Mouse (Mus musculus): ENCODE data around the gene 1600014C10Rik. TPM values are rescaled to one million over a fixed set of nuclear protein-coding genes. Genes with fewer than 3 reads are reported as not detected.

The 1600014C10Rik gene
- polyA plus RNA-seq, 1 experiment, result 32.8 TPM

DNA sequence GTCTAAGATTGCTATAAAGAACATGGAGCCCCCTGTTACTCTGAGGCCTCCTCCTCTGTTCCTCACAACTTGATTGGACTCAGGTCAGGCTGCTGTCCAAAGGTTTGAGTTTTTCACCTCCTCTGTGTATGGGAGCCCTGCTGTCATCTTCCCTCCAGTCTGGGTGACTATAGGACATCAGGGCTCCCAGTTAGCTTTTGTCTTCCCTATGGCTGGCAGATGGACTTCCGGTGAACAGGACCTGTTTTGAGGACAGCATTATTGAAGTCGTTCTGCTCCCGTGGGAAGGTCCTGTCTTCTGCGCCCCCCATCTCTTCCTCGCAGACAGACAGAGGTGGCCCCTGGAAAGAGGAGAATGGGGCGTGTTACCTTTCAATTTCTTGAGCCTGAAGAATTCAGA lies 1.8 kb downstream of the 1600014C10Rik start:
- WGBS, result 65% methylated on average over 6 of the region's 6 CpGs
- no peak overlapping the region for H3K4me3 ChIP-seq (replicated peaks; ENCODE audit: insufficient read depth, low read depth, low read length)
- H3K27me3 ChIP-seq (ENCODE audit: control insufficient read depth, insufficient read depth, low read length), result no peaks in the 10 kb centered on the region
- peaks cover 7% of the 10 kb centered on the region; the same call in 1 of the 2 replicates for H3K4me1 ChIP-seq (ENCODE audit: control insufficient read depth, insufficient read depth, low read length)
- no peak overlapping the region for H3K27ac ChIP-seq (ENCODE audit: insufficient read depth, low read length)
- TF ChIP-seq CTCF (IDR thresholded peaks at IDR 0.05; ENCODE audit: borderline replicate concordance, insufficient read depth, low read depth, low read length), result no peak
- no peak for TF ChIP-seq POLR2A (IDR thresholded peaks at IDR 0.05; ENCODE audit: borderline replicate concordance, insufficient read depth, low read length)
- DNase-seq, result no peak

DNA sequence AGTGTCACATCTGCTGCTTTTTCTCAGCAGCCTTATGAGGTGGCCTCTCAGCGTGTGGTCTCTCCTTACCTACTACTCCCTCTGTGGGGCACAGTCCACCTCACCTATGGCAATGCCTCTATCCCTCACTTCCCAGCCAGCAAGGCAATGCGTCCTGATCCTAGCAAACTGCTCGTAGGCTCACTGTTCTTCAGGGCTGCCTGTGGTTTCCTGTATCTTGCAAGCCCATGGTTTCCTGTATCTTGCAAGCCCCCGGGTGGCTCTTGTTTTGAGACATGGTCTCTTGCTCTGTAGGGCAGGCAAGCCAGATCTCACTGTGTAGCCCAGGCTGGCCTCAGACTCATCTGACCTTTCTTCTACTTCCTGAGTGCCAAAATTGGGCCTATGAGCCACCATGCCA lies 3.8 kb downstream of the 1600014C10Rik start:
- H3K4me3 ChIP-seq (replicated peaks; ENCODE audit: insufficient read depth, low read depth, low read length), result no peak overlapping the region
- no peak for TF ChIP-seq CTCF (IDR thresholded peaks at IDR 0.05; ENCODE audit: borderline replicate concordance, insufficient read depth, low read depth, low read length)
- no peak for TF ChIP-seq POLR2A (IDR thresholded peaks at IDR 0.05; ENCODE audit: borderline replicate concordance, insufficient read depth, low read length)
- no peaks in the 10 kb centered on the region for H3K27me3 ChIP-seq (ENCODE audit: control insufficient read depth, insufficient read depth, low read length)
- 85% methylated on average over 4 of the region's 4 CpGs for WGBS
- peaks cover 7% of the 10 kb centered on the region; the same call in 1 of the 2 replicates for H3K4me1 ChIP-seq (ENCODE audit: control insufficient read depth, insufficient read depth, low read length)
- no peak for DNase-seq
- H3K27ac ChIP-seq (ENCODE audit: insufficient read depth, low read length), result no peak overlapping the region

DNA sequence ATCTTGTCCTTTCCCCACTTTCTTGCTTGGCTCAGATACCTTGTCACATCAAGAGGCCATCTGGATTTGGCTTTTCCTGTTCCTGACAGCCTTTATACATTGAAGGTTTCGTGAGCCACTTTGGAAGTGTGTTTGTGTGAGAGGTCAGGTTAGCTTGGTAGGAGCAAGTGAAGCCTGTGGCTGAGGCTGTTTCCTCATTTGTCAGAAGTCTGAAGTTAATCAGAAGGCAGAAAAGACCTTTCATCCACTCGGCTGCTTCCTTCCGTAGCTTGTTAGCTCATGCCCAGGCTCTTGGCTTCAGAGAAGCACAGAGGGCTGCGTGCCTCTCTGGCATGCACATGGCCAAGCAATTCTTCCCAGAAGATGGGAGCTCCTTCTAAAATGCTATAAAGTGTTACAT lies 4.8 kb downstream of the 1600014C10Rik start:
- TF ChIP-seq CTCF (IDR thresholded peaks at IDR 0.05; ENCODE audit: borderline replicate concordance, insufficient read depth, low read depth, low read length) (no peak), POLR2A (IDR thresholded peaks at IDR 0.05; ENCODE audit: borderline replicate concordance, insufficient read depth, low read length) (no peak)
- WGBS, result 31% methylated on average over 4 of the region's 4 CpGs
- Histone ChIP-seq H3K27ac (ENCODE audit: insufficient read depth, low read length) (no peak overlapping the region), H3K4me1 (ENCODE audit: control insufficient read depth, insufficient read depth, low read length) (peaks cover 7% of the 10 kb centered on the region; the same call in 1 of the 2 replicates), H3K4me3 (replicated peaks; ENCODE audit: insufficient read depth, low read depth, low read length) (no peak overlapping the region), H3K27me3 (ENCODE audit: control insufficient read depth, insufficient read depth, low read length) (no peaks in the 10 kb centered on the region)
- peak in 1 of 2 experiments; percentile 37 for DNase-seq

DNA sequence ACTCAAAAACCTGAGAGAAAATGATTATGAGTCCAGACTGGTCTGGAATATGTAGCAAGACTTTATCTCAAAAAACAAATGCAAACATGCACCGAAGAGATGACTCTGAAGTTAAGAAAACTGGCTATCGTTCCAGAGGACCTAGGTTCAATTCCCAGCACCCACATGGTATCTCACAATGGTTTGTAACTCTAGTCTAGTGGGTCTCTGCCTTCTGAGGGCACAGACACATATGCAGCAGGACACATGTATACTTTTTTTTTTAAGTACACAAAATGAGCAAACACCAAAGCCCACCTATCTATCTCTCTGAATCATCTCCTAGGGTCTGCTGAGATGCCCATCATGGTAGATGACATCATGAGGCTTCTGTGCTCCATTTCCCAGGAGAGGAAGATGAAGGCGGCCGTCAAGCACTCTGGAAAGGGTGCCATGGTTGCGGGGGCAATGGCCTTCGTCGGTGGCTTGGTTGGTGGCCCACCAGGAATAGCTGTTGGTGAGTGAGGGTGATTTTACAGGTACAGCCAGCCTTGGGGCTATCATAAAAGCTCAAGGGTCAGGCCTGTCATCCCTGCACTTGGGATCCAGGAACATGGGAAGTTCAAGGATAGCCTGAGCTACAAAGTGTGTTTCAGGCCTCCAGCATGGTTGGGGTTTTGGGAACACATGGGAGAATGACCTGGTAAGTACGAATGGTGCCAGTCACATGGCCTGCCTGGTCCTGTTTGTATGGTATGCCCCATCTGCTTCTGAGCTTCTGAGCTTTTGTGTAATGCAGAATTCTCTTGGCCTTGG lies 5.5 kb downstream of the 1600014C10Rik start:
- Histone ChIP-seq H3K4me3 (replicated peaks; ENCODE audit: insufficient read depth, low read depth, low read length) (no peak overlapping the region), H3K27me3 (ENCODE audit: control insufficient read depth, insufficient read depth, low read length) (no peaks in the 10 kb centered on the region), H3K4me1 (ENCODE audit: control insufficient read depth, insufficient read depth, low read length) (peaks cover 7% of the 10 kb centered on the region; the same call in 1 of the 2 replicates), H3K27ac (ENCODE audit: insufficient read depth, low read length) (no peak overlapping the region)
- no peak for DNase-seq
- WGBS, result 86% methylated on average over 8 of the region's 8 CpGs
- no peak for TF ChIP-seq CTCF (IDR thresholded peaks at IDR 0.05; ENCODE audit: borderline replicate concordance, insufficient read depth, low read depth, low read length)
- TF ChIP-seq POLR2A (IDR thresholded peaks at IDR 0.05; ENCODE audit: borderline replicate concordance, insufficient read depth, low read length), result no peak

DNA sequence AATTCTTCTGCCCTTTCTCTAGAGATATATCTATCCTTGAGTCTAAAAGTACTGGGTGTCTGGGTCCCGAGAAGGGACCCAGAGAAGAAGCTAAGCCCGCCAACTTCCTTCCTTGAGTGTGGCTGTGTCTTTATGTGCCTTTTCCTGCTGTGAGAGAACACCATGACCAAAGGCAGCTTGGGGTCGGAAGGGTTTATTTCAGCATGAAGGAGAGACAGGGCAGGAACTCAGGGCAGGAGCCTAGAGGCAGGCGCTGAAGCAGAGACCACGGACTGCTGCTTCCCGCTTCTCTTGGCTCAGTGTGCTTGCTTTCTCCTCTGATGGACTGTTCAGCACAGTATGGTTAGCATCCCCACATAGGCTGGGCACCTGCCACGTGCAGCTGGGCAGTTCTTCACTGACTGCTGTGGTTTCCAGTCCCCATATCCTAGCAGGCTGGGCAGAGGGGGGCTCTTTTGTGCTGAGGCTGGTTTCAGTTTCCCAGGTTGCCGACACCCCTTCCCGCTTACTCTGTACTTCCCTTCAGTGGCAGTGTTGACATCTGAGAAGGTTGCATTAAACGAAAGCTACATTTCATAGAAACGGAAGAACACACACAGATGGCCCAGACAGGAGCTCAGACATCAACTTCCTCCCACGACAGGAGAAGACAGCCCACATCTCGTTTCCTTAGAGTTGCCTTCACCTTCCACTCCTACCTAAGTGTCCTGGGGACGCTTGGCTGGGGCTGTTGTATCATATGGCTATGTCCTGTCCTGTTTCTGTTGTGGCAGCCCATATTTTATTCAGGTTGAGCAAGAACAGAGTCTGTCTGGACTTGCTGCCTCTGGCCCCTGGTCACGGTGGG lies 6.3 kb downstream of the 1600014C10Rik start:
- H3K27ac ChIP-seq (ENCODE audit: insufficient read depth, low read length), result no peak overlapping the region
- WGBS, result 79% methylated on average over 15 of the region's 15 CpGs
- no peak overlapping the region for H3K4me3 ChIP-seq (replicated peaks; ENCODE audit: insufficient read depth, low read depth, low read length)
- H3K4me1 ChIP-seq (ENCODE audit: control insufficient read depth, insufficient read depth, low read length), result peaks cover 7% of the 10 kb centered on the region; the same call in 1 of the 2 replicates
- no peak for DNase-seq
- no peaks in the 10 kb centered on the region for H3K27me3 ChIP-seq (ENCODE audit: control insufficient read depth, insufficient read depth, low read length)
- no peak for TF ChIP-seq POLR2A (IDR thresholded peaks at IDR 0.05; ENCODE audit: borderline replicate concordance, insufficient read depth, low read length)
- TF ChIP-seq CTCF (IDR thresholded peaks at IDR 0.05; ENCODE audit: borderline replicate concordance, insufficient read depth, low read depth, low read length), result no peak

DNA sequence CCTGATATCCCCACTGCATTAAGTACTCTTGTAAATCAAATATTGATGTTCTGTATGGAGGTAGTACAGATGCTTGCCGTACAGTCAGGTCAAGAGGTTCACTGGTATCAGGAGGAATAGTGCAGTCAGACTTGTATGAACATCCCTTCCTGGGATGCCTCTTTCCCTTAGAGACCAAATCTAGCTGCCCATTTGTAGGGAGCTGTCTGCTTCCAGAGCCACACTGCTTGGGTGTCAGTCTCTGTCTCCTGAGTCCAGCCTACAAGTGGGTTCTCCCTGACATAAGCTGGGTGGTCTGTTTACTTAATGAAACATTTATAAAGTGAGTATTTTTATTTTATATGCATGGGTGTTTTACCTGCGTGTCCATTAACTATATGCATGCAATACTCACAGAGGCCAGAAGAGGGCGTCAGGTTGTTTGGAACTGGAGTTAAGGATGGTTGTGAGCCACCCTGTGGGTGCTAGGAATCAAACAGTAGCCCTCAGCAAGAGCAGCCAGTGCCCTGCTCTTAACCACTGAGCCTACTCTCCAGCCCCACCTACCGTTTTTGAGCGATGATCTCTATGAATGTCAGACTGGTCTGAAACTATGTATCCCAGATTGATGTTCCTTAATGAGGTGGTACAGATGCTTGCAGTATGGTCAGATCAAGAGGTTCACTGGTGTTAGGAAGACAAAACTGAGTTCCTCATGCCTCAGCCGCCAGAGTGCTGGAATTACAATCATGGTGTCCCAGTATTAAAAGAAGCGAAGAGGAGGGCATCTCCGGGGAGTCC lies 7.2 kb downstream of the 1600014C10Rik start:
- DNase-seq, result no peak
- Histone ChIP-seq H3K4me1 (ENCODE audit: control insufficient read depth, insufficient read depth, low read length) (peaks cover 5% of the 10 kb centered on the region; the same call in 1 of the 2 replicates), H3K27me3 (ENCODE audit: control insufficient read depth, insufficient read depth, low read length) (no peaks in the 10 kb centered on the region), H3K4me3 (replicated peaks; ENCODE audit: insufficient read depth, low read depth, low read length) (no peak overlapping the region), H3K27ac (ENCODE audit: insufficient read depth, low read length) (no peak overlapping the region)
- 91% methylated on average over 8 of the region's 8 CpGs for WGBS
- TF ChIP-seq CTCF (IDR thresholded peaks at IDR 0.05; ENCODE audit: borderline replicate concordance, insufficient read depth, low read depth, low read length) (0 out of 2 replicates have a peak, but pooled peaks have one; percentile 11), POLR2A (IDR thresholded peaks at IDR 0.05; ENCODE audit: borderline replicate concordance, insufficient read depth, low read length) (no peak)

DNA sequence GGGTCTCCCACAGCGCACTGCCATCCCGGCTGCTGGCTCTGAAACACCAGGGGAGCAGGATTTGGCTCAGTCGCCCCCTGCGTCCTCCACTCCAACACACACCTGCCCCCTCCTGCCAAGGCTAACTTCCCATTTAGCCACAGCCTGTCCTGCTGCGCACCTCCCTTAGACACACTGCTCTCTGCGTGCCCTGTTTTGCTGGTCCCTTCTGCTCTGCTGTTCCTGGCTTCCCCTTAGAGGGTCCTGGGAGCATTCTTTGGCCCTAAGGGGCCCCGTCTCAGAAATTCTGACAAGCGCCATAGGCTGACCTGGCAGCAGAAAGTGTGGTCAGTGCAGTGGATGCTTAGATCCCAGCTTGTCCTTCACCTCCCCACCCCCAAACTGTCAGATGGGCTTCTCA lies 8.1 kb downstream of the 1600014C10Rik start:
- TF ChIP-seq CTCF (IDR thresholded peaks at IDR 0.05; ENCODE audit: borderline replicate concordance, insufficient read depth, low read depth, low read length) (no peak), POLR2A (IDR thresholded peaks at IDR 0.05; ENCODE audit: borderline replicate concordance, insufficient read depth, low read length) (no peak)
- Histone ChIP-seq H3K27ac (ENCODE audit: insufficient read depth, low read length) (no peak overlapping the region), H3K4me3 (replicated peaks; ENCODE audit: insufficient read depth, low read depth, low read length) (no peak overlapping the region), H3K4me1 (ENCODE audit: control insufficient read depth, insufficient read depth, low read length) (peaks cover 5% of the 10 kb centered on the region; the same call in 1 of the 2 replicates), H3K27me3 (ENCODE audit: control insufficient read depth, insufficient read depth, low read length) (no peaks in the 10 kb centered on the region)
- WGBS, result 72% methylated on average over 8 of the region's 8 CpGs
- no peak for DNase-seq
